Mouse (Mus musculus) embryo, embryonic 11.5 days (tissue): ENCODE measurements around the gene Prr3.
"Not testable (repeated sequence)": the region's sequence is repeated elsewhere in the genome, so short reads cannot be mapped to it uniquely, and the experiment has no call there.

ENCODE experiments used
- DNase-seq: peaks from one replicate; pipeline ENCODE4 v3.0.0-alpha.2; 2012; ENCODE audit warnings: low read depth, low spot score

Gene Prr3

GRCm38 (mm10) chr17:35939108-35939507 lies 40.9 kb downstream of the Prr3 start:
- no peak for DNase-seq

- peak; percentile 53 for DNase-seq
These were observed 42.2 kb downstream of the Prr3 start for GRCm38 (mm10) chr17:35937700-35938348.

- DNase-seq, result not testable (repeated sequence)
These were observed 44.3 kb downstream of the Prr3 start for GRCm38 (mm10) chr17:35935763-35936162.

GRCm38 (mm10) chr17:35932608-35933007 lies 47.4 kb downstream of the Prr3 start:
- DNase-seq, result no peak

- DNase-seq, result no peak
These were observed 49.4 kb downstream of the Prr3 start for GRCm38 (mm10) chr17:35930627-35931026.

- DNase-seq, result no peak
These were observed 50.5 kb downstream of the Prr3 start for GRCm38 (mm10) chr17:35929534-35929933.

- DNase-seq, result no peak
These were observed 52.6 kb downstream of the Prr3 start for GRCm38 (mm10) chr17:35927471-35927870.

GRCm38 (mm10) chr17:35923281-35923680 lies 56.8 kb downstream of the Prr3 start:
- no peak for DNase-seq

- DNase-seq, result no peak
These were observed 57.5 kb downstream of the Prr3 start for GRCm38 (mm10) chr17:35922566-35922965.
